Mouse (Mus musculus) heart, postnatal 36 days (tissue): Measurements from ENCODE around the gene Wipi2. TPM values are rescaled to one million over a fixed set of nuclear protein-coding genes. Genes with fewer than 3 reads are reported as not detected.

ENCODE experiments used
- DNase-seq, 2 experiments: peaks; one replicate each; pipeline ENCODE4 v3.0.0; 2021 to 2022
- intact Hi-C: fragments of 180-260 bp; cut with DNase I; formaldehyde crosslinking; loops from one replicate; pipeline ENCODE4 v1.15.1; 2025
- total RNA-seq, 2 experiments: library from RNA; stranded (reverse); gene quantifications; 2 replicates each; pipeline ENCODE4 v1.2.3; 2021

Wipi2 gene
- total RNA-seq, 2 experiments from 2014 or later: 41.0 to 45.1 TPM

DNA sequence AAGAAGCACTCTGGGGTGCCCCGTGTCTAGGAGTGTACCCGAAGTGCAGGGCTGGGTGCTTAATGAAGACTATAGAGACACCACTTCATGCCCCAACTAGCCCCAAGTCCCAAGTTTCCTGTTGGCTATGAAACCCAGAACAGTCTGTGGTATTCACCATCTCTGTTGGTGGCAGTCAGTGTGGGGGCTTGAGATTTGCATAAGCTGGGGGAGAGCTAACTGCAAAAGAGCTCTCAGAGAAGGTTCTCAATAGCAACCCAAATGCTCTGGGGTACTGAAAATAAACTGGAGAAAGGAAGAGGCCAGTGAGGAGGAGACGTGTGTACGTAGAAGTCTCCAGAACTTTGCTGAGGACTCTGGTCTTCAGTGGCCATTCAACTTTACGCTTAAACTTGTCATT is 55.0 kb downstream of the Wipi2 start:
- no peak for DNase-seq
- intact Hi-C loops: no loop called here

DNA sequence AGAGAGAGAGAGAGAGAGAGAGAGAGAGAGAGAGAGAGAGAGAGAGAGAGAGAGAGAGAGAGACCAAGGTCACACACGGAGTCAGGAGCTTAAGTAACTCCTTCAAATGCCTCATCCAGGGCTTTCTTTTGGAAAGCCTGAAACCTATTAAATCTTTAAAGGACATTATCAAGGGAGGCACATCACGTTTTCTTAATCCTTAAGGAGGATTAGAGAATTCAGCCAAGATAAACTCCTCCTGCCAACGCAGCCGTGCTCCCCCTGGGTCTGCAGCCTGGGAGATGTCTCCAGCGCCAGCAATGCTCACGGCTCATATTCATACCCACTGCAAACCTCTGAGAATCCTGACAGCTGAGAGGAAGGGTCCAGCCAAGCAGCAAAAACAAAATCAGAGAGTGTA is 61.4 kb downstream of the Wipi2 start:
- intact Hi-C loops: no loop called here
- no peak for DNase-seq

DNA sequence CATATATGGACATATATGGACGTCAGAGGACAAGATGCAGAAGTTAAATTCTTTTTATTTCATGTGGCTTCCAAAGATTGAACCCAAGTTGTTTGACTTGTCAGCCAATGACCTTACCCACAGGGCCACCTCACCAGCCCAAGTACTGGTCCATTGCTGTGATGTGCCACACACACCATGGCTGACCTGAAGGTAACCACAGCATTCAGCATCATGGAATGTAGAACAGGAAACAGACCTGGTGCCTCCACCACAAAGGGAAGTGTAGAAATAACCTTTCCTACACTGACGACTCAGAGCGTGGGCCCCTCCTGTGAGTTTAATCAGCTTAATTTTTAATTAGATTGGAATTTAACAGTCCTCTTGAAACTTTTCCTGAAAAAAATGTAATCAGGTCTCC is 62.8 kb downstream of the Wipi2 start:
- DNase-seq: no peak

DNA sequence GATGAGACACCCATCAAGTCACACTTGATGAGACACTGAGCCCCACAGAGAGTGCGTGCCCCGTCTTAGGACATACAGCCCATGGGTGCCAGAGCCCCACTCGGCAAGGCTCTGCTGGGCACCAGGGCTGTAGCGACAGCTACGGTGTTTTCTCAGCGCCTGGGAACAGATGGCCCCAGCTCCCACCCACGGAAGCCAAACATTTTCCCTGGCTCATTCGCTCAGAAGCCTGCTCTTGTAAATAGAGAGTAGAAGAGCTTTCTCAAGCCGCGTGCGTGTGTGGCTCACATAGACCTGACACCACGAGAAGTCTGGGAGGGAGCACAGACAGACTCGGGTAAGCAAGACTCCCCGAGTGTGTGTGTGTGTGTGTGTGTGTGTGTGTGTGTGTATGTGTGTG is 64.8 kb downstream of the Wipi2 start, which contains the start of gene Slc29a4:
Gene Slc29a4 (plus strand): TSS at position 265 of the 400 bp plus-strand sequence.
- no peak for DNase-seq
- intact Hi-C loops: no loop called here

More for the DNA sequence above, 62.8 kb downstream of the Wipi2 start:
- intact Hi-C loops: no loop called here

DNA sequence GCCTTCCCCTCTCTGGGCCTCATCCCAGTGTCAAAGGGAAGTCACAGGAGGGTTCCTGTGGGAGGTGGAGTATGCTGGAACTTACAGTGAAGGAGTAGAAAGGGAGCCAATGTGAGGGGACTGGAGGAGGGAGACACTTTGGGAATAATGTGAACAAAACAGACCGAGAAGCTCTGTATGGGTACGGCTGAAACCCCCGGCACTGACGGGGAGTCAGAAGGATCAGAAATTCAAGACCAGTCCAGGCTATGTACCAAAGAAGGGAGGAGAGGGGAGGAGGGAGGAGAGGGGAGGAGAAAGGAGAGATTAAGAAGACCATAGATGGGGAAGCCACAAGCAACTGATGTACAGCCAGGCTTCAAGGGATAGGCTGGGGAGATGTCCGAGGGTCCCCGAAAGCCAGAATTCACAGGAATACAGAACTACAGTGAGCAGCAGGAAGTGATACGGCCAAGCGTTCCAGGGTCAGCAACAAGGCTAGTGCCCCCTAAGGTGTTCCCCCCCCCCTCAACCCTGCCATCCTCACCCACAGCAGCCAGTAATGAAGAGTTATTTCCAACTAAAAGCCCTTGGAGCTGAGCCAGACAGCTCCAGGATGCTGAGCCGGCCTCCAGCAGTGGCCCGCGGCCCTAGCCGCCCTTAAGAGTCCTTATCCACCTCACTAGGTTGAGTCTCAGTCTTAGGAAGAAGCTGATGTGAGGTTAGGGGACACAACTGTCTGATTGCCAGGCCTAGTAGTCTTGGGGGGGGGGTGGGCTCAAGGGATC is 65.7 kb downstream of the Wipi2 start:
- no peak for DNase-seq
- intact Hi-C loops: no loop called here

DNA sequence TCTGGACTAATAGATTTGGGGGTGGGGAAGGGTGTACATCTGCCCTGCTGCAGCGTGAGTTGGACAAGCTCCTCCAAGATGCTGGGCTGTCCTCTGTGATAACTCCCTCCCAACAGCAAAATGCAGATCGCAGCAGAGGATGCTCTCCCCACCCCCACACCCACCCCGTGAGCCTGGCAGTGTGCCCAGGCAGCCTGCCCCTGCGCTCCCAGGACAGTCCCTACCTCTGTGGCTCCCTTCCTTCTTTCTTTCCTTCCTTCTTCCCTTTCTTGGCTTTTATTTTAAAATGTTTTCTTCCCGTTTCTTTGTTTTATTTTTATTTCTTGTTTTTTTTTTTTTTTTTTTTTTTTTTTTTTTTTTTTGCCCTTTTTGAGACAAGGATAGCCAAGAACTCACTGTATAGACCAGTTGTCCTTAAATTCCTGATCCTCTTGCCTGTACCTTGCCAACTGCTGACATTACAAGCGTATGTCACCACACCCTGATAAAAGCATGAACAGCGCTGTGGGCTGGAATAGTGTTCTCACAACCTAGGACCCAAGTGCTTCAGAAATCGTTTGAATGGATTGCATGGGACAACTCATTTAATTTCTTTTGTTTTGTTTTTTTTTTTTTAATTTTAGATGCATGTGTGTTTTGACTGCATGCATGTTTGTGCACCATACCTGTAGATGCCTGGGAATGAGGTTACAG is 66.4 kb downstream of the Wipi2 start:
- DNase-seq: no peak
- intact Hi-C loops: no loop called here

DNA sequence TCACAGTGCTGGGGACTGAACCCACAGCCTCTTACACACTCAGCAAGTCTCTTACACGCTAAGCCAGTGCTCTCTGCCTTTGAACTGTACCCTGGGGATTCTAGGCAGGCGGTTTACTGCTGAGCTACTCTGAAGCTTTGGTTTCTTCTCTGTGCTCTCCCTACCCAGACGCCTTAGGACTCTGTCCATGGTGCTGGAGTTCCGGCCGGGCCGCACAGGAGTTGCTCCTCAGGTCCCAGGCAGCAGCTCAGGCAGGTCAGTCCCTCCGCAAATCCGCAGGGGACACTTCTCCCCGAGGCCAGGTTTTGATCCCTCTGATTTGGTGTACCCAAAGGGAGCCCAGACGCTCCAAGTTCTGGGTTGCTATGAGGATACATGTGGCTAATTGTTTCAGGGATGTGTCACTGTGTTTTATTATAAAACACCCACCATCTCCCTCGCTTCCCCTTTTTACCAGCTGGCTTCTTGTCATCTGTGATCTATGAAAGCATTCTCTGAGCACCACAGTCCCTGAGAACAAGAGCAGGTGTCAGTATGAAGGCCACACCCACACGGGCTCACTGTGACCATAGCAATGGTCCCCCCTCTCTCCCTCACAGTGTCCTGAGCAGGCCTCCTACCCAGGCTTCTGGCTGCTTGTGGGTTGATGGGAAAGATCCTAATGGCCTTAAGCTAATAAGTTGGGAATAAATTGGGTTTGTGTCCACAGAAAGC is 67.3 kb downstream of the Wipi2 start:
- intact Hi-C loops: no loop called here
- peak; percentile 34 to 51 for DNase-seq

DNA sequence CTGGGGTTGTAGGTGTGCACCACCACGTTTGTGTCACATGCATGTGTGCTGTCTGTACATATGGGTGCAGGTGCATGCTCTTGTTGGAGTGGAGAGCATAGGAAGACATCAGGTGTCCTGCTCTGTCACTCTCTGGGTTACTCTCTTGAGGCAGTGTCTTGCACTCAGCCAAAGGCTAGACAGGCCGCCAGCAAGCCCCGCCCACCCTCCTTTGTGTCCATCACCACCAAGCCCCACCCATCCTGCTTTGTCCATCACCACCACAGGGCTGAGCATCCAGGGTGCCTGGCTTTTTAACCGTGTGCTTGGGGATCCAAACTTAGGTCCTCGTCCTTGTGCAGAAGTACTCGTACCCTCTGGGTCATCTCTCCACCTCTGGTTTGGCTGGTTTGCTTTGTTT is 68.8 kb downstream of the Wipi2 start:
- intact Hi-C loops: no loop called here
- no peak for DNase-seq

DNA sequence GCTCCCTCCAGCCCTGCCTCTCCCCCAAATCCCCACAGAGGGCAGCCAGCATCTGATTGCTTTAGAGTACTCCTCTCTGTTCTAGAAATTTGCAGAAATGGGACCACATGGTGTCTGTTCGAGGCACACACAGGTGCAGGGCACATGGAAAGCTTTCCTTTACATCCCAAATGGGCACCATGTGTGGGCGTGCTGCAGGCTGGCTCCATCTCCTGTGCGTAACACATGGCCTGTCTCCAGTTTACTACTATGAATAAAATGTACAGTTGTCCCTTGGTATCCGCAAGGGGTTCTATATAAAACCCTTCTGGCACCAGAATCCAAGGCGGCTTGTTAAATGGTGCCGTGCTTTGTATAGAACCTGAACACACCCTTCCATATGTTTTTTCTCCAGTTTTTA is 69.4 kb downstream of the Wipi2 start:
- intact Hi-C loops: no loop called here

DNA sequence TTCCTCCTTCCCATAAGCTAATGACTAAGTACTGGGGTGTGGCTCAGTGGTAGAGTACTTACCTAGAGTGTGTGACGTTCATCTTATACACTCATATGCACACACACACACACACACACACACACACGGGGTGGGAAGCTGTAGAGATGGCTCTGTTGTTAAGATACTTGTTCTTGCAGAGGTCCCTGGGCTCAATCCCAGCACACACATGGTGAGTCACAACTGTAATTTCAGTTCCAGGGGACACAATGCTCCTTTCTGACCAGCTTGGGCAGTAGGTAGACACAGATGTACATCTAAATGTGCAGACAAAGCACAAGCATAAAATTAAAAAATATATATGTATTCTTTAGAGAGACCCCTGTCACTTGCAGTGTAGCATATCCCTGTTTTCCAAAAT is 70.2 kb downstream of the Wipi2 start:
- intact Hi-C loops: no loop called here

More for the DNA sequence above, 69.4 kb downstream of the Wipi2 start:
- no peak for DNase-seq

DNA sequence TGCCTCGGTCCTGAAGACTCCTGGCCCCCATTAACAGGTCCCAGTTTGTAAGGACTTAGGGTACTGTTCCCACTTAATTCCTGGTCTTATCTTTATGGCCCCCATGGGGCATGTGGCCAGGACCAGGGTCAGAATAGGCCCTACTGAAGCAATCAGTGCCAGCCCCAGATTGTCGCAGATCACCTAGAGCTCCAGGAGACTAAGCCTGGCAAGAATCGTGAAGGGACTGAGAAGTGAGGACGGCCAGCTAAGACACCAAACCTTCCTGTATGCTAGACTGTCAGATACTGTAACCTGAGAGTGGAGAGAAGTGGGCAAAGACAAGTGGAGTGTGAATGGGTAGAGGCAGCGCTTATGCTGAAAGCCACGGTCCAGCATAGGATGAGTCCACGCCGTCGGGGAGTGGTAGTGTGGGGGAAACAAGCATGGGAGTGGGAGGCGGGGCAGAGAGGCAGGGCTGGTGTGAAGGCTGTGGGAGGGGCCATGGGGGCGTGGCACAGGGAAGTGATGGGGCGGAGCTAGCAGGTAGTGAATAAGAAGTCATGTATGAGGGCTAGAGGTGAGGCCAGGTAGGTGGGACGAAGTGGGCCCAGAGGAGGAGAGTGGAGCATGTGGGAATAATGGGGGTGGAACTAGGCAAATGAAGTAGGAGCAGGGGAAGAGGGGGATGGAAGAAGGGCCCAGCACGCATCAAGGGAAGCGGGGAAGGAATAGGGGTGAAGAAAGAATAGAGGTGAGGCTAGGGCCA is 73.5 kb downstream of the Wipi2 start:
- intact Hi-C loops: no loop called here
- no peak for DNase-seq

More for the DNA sequence above, 70.2 kb downstream of the Wipi2 start:
- no peak for DNase-seq

DNA sequence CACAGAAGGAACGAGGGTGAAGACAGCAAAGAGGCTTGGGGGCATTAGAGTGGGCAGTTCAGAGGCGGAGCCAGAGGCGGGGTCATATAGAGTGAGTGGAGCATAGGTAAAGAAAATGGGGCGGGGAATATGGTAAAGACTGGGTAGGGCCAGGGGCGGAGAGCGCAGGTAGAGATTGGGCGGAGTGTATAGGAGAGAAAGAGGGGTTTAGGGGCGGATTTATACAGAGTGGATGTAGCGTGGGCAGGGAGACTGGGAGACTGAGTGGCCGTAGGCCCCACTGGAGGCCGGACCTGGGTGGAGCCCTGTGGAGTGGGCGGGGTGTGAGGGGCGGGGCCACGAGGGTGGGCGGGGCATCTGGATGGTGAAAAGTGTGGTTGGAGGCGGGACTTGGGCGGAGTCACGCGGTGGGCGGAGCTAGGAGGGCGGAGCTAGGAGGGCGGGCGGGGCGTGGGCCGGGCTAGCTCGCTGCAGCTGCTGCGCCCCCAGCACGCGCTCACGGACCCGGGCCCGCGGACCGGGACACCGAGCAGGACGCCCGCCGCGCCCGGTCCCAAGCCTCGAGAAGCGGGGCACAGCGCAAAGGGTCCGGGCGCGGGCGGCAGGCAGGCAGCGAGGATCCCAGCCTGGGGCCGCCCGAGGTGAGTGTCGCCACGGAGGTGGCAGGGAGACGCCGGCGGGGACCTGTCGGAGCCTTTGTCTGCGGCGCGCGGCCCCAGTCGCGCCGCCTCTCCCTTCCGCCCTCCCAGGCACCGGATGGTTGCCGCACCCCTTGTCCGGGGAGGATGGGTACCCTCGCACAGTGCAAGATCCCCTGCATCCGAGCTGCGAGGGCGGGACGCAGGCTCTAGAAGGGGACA is 74.4 kb downstream of the Wipi2 start:
- DNase-seq: peak in 1 of 2 experiments; percentile 13
- intact Hi-C loops: no loop called here

DNA sequence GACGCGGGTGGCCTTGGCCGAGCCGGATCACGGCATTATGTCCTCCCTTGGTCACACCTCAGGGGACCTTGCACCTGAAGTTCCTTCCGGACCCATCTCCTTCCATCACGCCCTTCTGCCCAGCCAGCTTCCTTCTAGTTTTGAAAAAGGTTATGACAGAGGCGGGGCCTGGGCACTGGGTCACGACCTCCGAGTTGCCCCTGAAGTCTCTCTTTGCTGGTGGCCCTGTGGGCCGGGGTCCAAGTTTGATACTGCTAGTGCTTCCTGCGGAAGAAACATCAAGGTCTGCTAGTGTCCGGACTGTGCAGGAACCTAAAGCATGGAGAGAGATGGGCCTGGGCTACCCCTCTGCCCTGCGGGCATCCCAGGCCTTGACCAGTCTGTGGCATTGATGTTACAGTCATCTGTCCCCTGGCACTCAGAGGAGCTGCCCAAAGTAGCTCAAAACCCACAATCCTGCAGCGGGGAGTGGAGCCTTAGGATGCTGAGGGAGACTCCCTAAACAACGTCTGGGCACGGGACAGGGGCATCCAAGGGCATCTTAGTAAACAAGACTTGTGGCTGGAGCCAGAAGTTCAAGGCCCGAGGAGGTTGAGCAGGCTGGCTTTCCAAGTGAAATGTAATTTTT is 75.1 kb downstream of the Wipi2 start:
- DNase-seq: no peak
- intact Hi-C loops: no loop called here

DNA sequence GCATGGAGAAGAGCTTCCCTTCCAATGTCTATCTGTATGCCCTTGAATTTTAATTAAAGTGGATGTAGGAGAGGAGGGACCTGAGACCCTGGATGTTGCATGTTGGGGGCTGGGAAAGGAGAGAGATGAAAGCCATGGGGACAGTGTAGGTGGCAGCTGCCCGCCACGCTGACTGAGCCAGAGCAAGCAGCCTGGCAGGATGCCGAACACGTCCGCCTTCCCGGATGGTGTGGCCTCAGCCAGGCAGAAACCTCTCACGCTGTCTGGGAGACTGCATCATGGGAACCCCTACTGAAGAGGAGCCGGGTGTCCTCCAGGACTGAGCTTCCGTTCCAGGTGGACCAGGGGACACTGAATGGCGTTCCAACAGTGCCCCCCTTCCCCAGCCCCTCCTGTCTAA is 76.1 kb downstream of the Wipi2 start:
- intact Hi-C loops: no loop called here
- no peak for DNase-seq

DNA sequence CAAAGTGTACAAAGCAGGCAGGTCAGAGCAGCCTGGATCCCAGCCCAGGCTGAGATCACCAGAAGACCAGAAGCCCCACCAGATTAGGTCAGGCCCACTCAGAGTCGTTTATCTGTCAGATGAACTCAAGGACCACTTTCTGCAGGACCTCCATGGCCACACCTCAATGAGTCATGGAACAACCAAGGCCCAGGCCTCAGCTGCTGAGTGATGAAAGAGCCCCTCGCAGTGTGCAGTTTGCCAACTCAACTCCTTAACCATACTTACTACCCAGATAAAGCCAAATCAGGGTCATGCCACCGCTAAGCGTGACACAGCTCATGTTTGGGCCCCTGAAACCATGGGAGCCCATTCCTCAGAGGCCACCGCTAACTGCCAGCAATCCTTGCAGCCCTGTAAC is 80.2 kb downstream of the Wipi2 start:
- DNase-seq: no peak

DNA sequence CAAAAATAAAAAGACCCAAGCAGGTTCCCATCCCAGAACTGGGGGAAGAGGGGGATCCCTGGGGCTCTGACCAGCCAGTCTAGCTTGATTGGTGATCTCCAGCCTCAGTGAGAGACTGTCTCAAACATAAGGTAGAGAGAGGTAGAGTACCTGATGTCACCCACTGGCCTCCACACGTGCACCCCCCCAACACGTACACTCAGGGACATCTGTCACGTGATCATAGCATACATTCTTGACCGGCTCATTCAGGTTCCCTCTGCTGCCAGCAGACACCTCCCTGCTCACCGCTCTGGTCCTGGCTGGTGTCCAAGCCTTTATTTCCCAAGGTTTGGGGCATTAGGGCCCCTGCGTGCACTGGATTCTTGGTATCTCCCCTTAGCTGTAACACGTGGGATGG is 81.9 kb downstream of the Wipi2 start:
- DNase-seq: no peak
- intact Hi-C loops: no loop called here

More for the DNA sequence above, 80.2 kb downstream of the Wipi2 start:
- intact Hi-C loops: no loop called here

DNA sequence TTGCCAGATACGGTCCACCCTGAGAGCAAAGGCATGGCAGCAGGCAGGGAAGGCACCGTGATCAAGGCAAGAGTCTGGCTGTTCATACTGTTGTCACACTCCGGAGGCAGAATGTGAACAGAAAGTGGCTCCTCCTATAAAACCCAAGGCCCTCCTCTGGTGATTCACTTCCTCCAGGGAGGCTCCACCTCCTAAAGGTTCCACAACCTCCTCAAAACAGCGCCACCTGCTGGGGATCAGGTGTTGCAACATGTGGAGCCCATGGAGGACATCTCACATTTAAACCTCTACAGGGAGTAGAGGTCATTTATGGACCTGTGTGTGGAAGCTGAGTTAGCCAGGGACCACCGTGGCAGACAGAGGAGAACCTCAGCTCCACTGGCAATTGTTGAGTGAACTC is 84.9 kb downstream of the Wipi2 start:
- no peak for DNase-seq
- intact Hi-C loops: no loop called here

DNA sequence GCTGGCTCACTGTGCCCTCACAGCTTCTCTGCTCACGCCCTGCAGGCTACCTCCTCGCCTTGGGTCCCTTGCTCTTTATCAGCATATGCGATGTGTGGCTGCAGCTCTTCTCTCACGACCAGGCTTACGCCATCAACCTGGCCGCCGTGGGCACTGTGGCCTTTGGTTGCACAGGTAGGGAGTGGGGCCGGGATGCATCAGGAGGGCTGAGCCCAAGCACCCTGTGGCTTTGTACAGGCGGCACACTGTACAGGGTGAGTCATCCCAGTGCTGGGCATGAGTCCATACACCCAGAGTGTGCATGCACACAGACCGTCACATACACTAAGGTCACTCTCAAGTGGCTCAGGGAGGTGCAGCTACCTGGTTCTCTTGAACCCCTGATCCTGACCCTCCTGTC is 86.5 kb downstream of the Wipi2 start:
- DNase-seq: no peak
- intact Hi-C loops: no loop called here

DNA sequence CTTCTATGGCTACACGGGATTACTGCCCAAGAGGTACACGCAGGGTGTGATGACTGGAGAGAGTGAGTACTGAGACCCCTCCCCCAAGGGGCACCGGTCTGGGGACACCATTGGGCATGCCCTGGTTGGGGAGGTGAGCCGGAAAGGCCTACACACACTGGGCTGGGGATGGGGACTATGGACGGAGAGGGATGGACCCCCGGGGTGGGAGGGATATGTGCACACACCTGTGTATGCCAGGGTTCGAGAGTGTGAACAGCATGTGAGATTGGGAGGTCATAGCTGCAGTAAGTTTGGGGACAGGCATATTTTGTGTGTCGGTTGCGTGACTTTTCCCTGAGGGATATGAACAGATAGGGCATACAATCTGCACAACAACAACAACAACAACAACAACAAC is 87.6 kb downstream of the Wipi2 start:
- intact Hi-C loops: no loop called here
- DNase-seq: no peak
